Mouse (Mus musculus) liver, postnatal 0 days (tissue): ENCODE measurements around the gene Sox11.

Experiments
- CTCF ChIP-seq: sonication (generic); IDR thresholded peaks from 2 replicates; pipeline ENCODE4 v1.5.1; 2016; ENCODE audit warnings: antibody characterized with exemption, low read depth
- EP300 ChIP-seq: IDR thresholded peaks from 2 replicates; pipeline ENCODE4 v1.6.1; 2016; ENCODE audit warnings: antibody characterized with exemption, low read depth, mild to moderate bottlenecking

DNA sequence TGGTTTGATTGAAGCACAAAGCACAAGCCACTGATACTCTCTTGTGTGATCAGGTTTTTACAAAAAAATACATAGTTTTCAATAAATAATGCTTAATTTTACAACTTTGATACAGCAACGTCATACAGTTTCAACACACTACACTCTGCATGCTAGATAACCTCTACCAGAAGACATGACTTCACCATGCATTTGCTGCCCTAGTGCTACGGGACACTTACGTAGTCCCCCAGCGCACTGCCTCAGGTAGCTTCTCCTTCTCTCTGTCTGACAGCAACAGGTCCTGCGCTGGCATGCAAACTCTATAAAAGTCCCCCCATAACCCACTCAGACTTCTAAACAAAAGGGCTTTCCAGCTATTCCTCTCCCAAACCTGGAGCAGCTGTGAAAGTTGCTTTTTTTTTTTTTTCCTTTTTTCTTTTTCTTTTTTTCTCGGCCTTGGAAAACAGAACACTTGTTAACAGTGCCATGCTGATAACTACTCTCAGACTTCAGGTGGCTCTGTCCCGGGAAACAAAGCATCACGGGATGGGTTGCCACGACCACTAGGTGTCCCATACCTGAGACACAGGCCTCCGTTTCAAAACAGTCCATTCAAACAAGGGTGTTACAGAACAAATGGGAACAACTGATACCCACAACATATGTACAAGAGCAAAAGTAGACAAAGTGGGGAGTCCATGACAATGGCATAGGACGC, 6.9 kb downstream of the Sox11 start:
- TF ChIP-seq CTCF (no peak), EP300 (no peak)
